Mouse (Mus musculus): ENCODE results near the gene Lrpprc. TPM values are rescaled to one million over a fixed set of nuclear protein-coding genes. Genes with fewer than 3 reads are reported as not detected.

Gene Lrpprc
- polyA plus RNA-seq, 1 experiment from 2014 or later, result 74.4 TPM

DNA sequence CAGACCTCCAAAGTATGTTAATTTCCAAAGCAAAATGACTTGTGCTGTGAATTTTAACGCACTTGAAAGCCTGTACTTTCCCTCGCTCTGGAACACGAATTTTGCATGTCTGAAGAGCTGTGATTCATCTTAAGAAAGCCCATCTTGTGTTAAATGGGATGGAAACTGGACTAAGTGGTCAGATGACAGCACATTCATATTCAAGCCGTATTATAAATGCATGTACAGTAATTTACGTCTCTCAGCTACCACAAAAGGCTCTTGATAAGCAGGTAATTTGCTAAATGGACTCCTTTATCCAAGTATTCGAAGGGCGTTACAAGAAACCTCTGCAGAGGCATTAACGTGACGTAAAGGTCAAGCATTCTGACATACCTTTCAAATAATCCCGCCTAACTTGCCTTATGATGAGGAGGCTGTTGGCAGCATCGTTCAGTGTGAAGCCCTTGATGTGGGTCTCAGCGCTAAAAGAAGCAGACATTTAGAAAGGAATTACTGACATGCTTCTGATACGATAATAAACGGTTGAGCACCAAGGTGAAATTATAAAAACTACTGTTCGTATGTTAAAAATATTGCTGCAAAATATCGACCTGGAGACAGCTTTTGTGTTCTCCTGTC, 74.2 kb downstream of the Lrpprc start:
- no peak overlapping the region for H3K4me2 ChIP-seq (ENCODE audit: low read length)
- no peak overlapping the region for H3K9ac ChIP-seq (ENCODE audit: low read length)
- WGBS, result 72% methylated on average over 16 of the region's 16 CpGs

DNA sequence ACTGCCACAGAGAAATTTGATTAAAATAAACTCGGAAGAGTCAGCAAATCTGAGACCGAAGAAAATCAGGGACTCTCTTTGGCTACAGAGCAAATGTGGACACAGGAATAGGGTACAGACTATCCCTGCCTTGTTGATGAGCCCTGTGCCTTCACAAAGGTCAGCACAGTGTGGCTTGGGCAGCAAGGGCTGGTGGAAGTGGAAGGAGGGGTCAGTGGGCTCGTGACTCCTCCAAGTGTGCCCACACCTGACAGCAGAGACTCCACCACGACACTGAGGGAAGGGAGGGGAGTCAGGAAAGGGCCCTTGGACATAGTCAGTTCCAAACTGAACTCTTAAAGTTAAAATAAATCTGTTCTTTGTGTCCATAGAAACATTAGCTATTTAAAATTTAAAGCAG, 75.7 kb downstream of the Lrpprc start:
- 72% methylated on average over 4 of the region's 4 CpGs for WGBS
- Histone ChIP-seq H3K27ac (replicated peaks in 1 of 2; ENCODE audit: control insufficient read depth in 1 of 2, insufficient read depth in 1 of 2, low read depth in 2 of 2, low read length in 2 of 2) (no peak overlapping the region), H3K4me1 (ENCODE audit: control insufficient read depth in 2 of 2, insufficient read depth in 2 of 2, low read length in 2 of 2) (no peaks in the 10 kb centered on the region; a peak in 1 of 4 replicates)

More for the DNA sequence above, 74.2 kb downstream of the Lrpprc start:
- Histone ChIP-seq H3K4me1 (ENCODE audit: control insufficient read depth in 2 of 2, insufficient read depth in 2 of 2, low read length in 2 of 2) (no peaks in the 10 kb centered on the region; a peak in 1 of 4 replicates), H3K27me3 (ENCODE audit: control insufficient read depth, insufficient read depth, low read length) (no peaks in the 10 kb centered on the region), H3K9me3 (ENCODE audit: control insufficient read depth, low read length) (no peaks in the 10 kb centered on the region), H3K36me3 (ENCODE audit: control insufficient read depth, insufficient read depth, low read length) (peaks cover 47% of the 10 kb centered on the region), H3K4me3 (ENCODE audit: control insufficient read depth in 1 of 2, insufficient read depth in 1 of 2, low read depth in 1 of 2, low read length in 2 of 2) (no peak overlapping the region), H3K27ac (replicated peaks in 1 of 2; ENCODE audit: control insufficient read depth in 1 of 2, insufficient read depth in 1 of 2, low read depth in 2 of 2, low read length in 2 of 2) (no peak overlapping the region)
- ATAC-seq (ENCODE audit: insufficient number of reproducible peaks, insufficient read depth, low FRiP score, low read depth), result no peak

DNA sequence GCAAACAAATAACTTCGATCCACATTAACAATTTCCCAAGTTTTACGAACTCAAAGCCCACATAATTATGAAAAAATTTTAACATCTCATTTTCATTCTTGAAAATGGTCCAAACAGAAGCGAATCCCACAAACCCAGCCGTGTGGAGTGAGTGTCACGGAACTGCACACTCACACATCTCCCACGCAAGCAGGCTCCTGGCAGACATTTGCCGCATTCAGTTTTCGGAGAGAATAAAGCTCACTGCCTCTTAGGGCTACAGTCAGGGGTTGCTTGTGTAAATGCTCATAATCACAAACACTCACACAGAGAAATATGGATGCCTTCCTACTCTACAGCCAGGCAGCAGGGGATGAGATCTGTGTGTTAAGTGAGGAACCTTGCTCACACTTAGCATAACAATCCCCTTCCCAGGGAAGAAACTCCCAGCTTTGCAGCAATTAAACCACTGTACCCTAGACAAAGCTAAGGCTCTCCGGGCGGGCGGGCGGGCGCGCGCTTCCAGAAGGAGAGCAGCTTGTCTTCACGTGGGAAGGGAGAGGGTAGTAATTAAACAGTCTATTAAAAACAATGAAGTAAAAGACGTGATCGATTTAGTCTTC, 76.9 kb downstream of the Lrpprc start:
- H3K4me1 ChIP-seq (ENCODE audit: control insufficient read depth in 2 of 2, insufficient read depth in 2 of 2, low read length in 2 of 2), result no peaks in the 10 kb centered on the region; a peak in 1 of 4 replicates
- H3K4me2 ChIP-seq (ENCODE audit: low read length), result no peak overlapping the region
- no peak overlapping the region for H3K4me3 ChIP-seq (ENCODE audit: control insufficient read depth in 1 of 2, insufficient read depth in 1 of 2, low read depth in 1 of 2, low read length in 2 of 2)
- H3K27ac ChIP-seq (replicated peaks in 1 of 2; ENCODE audit: control insufficient read depth in 1 of 2, insufficient read depth in 1 of 2, low read depth in 2 of 2, low read length in 2 of 2), result no peak overlapping the region
- H3K27me3 ChIP-seq (ENCODE audit: control insufficient read depth, insufficient read depth, low read length), result no peaks in the 10 kb centered on the region
- WGBS, result 92% methylated on average over 18 of the region's 18 CpGs
- peaks cover 60% of the 10 kb centered on the region for H3K36me3 ChIP-seq (ENCODE audit: control insufficient read depth, insufficient read depth, low read length)
- no peak overlapping the region for H3K9ac ChIP-seq (ENCODE audit: low read length)
- no peaks in the 10 kb centered on the region for H3K9me3 ChIP-seq (ENCODE audit: control insufficient read depth, low read length)
- no peak for ATAC-seq (ENCODE audit: insufficient number of reproducible peaks, insufficient read depth, low FRiP score, low read depth)

More for the DNA sequence above, 75.7 kb downstream of the Lrpprc start:
- ATAC-seq (ENCODE audit: insufficient number of reproducible peaks, insufficient read depth, low FRiP score, low read depth), result no peak
- Histone ChIP-seq H3K4me3 (ENCODE audit: control insufficient read depth in 1 of 2, insufficient read depth in 1 of 2, low read depth in 1 of 2, low read length in 2 of 2) (no peak overlapping the region), H3K9me3 (ENCODE audit: control insufficient read depth, low read length) (no peaks in the 10 kb centered on the region), H3K4me2 (ENCODE audit: low read length) (no peak overlapping the region), H3K27me3 (ENCODE audit: control insufficient read depth, insufficient read depth, low read length) (no peaks in the 10 kb centered on the region), H3K36me3 (ENCODE audit: control insufficient read depth, insufficient read depth, low read length) (peaks cover 47% of the 10 kb centered on the region), H3K9ac (ENCODE audit: low read length) (no peak overlapping the region)

DNA sequence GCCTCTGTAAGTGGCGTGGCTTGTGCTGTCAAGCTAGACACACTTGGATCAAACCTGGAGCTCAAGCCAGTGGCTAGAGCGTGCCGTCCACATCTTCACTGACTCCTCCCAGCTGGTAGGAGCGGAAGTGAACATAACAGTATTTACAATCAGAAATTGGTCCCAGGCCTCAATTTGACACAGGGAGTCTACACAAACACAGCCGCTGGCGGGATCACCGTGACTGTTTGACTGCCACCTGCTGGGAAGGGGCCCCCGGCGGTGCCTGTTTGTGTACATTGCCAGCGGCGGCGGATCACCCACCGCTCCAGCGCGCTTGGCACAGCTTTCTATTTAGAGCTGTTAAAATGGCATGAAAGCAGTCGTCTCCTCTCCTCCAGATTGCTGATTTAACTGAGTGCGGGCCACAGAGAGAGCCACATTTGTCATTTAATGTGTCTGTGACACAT, 81.2 kb downstream of the Lrpprc start:
- no peak overlapping the region for H3K4me2 ChIP-seq (ENCODE audit: low read length)

DNA sequence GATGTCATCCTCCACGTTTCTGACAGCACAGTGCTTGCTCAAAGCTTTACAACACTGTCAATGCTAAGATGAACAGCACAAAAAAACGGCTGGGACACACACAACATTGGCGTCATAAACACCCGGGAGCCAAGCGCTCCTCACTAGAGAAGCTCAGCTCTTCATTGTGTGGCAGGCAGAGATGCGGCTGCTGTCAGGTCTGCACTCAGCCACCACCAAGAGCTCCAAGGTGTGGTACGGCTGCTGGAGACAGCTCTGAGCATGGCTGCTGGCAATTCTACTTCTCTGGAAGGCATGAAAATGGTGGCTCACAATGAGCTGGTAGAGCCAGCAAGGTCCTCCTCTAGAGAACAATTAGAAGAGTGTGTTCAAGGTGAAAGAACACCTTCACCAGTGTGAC, 81.8 kb downstream of the Lrpprc start:
- Histone ChIP-seq H3K4me3 (ENCODE audit: control insufficient read depth in 1 of 2, insufficient read depth in 1 of 2, low read depth in 1 of 2, low read length in 2 of 2) (no peak overlapping the region), H3K4me1 (ENCODE audit: control insufficient read depth in 2 of 2, insufficient read depth in 2 of 2, low read length in 2 of 2) (no peaks in the 10 kb centered on the region), H3K9ac (ENCODE audit: low read length) (no peak overlapping the region), H3K27ac (replicated peaks in 1 of 2; ENCODE audit: control insufficient read depth in 1 of 2, insufficient read depth in 1 of 2, low read depth in 2 of 2, low read length in 2 of 2) (no peak overlapping the region), H3K4me2 (ENCODE audit: low read length) (no peak overlapping the region), H3K9me3 (ENCODE audit: control insufficient read depth, low read length) (no peaks in the 10 kb centered on the region), H3K27me3 (ENCODE audit: control insufficient read depth, insufficient read depth, low read length) (no peaks in the 10 kb centered on the region), H3K36me3 (ENCODE audit: control insufficient read depth, insufficient read depth, low read length) (peaks cover 74% of the 10 kb centered on the region)
- 84% methylated on average over 7 of the region's 7 CpGs for WGBS
- no peak for ATAC-seq (ENCODE audit: insufficient number of reproducible peaks, insufficient read depth, low FRiP score, low read depth)

More for the DNA sequence above, 81.2 kb downstream of the Lrpprc start:
- no peak overlapping the region for H3K4me3 ChIP-seq (ENCODE audit: control insufficient read depth in 1 of 2, insufficient read depth in 1 of 2, low read depth in 1 of 2, low read length in 2 of 2)
- no peak overlapping the region for H3K9ac ChIP-seq (ENCODE audit: low read length)
- H3K27me3 ChIP-seq (ENCODE audit: control insufficient read depth, insufficient read depth, low read length), result no peaks in the 10 kb centered on the region
- ATAC-seq (ENCODE audit: insufficient number of reproducible peaks, insufficient read depth, low FRiP score, low read depth), result no peak
- no peaks in the 10 kb centered on the region for H3K4me1 ChIP-seq (ENCODE audit: control insufficient read depth in 2 of 2, insufficient read depth in 2 of 2, low read length in 2 of 2)
- WGBS, result 62% methylated on average over 17 of the region's 17 CpGs
- H3K36me3 ChIP-seq (ENCODE audit: control insufficient read depth, insufficient read depth, low read length), result peaks cover 73% of the 10 kb centered on the region
- H3K9me3 ChIP-seq (ENCODE audit: control insufficient read depth, low read length), result no peaks in the 10 kb centered on the region
- no peak overlapping the region for H3K27ac ChIP-seq (replicated peaks in 1 of 2; ENCODE audit: control insufficient read depth in 1 of 2, insufficient read depth in 1 of 2, low read depth in 2 of 2, low read length in 2 of 2)

DNA sequence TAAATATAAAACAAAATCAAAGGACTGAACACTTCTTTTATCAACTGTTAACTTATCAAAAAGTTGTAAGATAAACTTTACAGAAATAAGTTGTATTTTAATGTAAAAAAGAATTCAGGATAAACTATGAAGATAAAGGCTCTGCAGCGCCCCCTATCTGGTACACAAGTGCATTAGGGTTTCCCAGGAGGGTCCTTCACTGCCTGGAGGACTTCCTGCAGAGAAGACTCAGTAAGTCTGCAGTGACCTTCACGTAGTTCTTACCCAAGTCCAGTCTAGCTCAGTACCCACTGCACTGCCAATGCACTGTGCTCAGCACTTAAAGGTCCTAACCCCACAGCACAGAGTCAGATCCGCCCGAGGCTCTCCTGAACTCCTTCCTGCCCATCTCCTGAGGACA, 83.2 kb downstream of the Lrpprc start:
- H3K4me1 ChIP-seq (ENCODE audit: control insufficient read depth in 2 of 2, insufficient read depth in 2 of 2, low read length in 2 of 2), result no peaks in the 10 kb centered on the region
- 66% methylated on average over 4 of the region's 4 CpGs for WGBS
- ATAC-seq (ENCODE audit: insufficient number of reproducible peaks, insufficient read depth, low FRiP score, low read depth), result no peak
- peaks cover 67% of the 10 kb centered on the region for H3K36me3 ChIP-seq (ENCODE audit: control insufficient read depth, insufficient read depth, low read length)
- H3K9me3 ChIP-seq (ENCODE audit: control insufficient read depth, low read length), result no peaks in the 10 kb centered on the region
- no peaks in the 10 kb centered on the region for H3K27me3 ChIP-seq (ENCODE audit: control insufficient read depth, insufficient read depth, low read length)
- H3K4me2 ChIP-seq (ENCODE audit: low read length), result no peak overlapping the region
- H3K4me3 ChIP-seq (ENCODE audit: control insufficient read depth in 1 of 2, insufficient read depth in 1 of 2, low read depth in 1 of 2, low read length in 2 of 2), result no peak overlapping the region
- no peak overlapping the region for H3K9ac ChIP-seq (ENCODE audit: low read length)
- H3K27ac ChIP-seq (replicated peaks in 1 of 2; ENCODE audit: control insufficient read depth in 1 of 2, insufficient read depth in 1 of 2, low read depth in 2 of 2, low read length in 2 of 2), result no peak overlapping the region

DNA sequence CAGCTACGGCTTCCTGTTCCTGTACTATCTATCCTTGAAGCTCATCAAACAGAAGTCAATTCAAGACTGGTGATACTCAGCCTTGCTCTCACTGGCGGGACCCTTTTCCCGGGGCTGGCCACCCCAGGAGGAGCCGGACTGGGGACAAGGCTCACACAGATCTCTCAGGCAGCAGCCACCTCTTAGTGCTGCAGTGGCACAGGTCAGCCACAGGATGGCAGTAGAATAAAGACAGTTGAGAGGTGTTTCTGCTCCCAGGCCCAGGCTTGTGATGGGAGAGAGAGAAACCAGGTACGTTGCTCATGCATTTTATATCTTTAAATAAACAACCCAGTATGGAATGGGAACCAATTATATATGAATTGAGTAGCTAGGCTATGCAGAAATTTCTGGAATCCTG, 91.9 kb downstream of the Lrpprc start:
- Histone ChIP-seq H3K9ac (ENCODE audit: low read length) (no peak overlapping the region), H3K9me3 (ENCODE audit: control insufficient read depth, low read length) (no peaks in the 10 kb centered on the region), H3K4me2 (ENCODE audit: low read length) (no peak overlapping the region), H3K36me3 (ENCODE audit: control insufficient read depth, insufficient read depth, low read length) (0 out of 2 replicates have a peak, but pooled peaks cover 4% of the 10 kb centered on the region), H3K4me1 (ENCODE audit: control insufficient read depth in 2 of 2, insufficient read depth in 2 of 2, low read length in 2 of 2) (no peaks in the 10 kb centered on the region), H3K4me3 (ENCODE audit: control insufficient read depth in 1 of 2, insufficient read depth in 1 of 2, low read depth in 1 of 2, low read length in 2 of 2) (no peak overlapping the region), H3K27ac (replicated peaks in 1 of 2; ENCODE audit: control insufficient read depth in 1 of 2, insufficient read depth in 1 of 2, low read depth in 2 of 2, low read length in 2 of 2) (no peak overlapping the region), H3K27me3 (ENCODE audit: control insufficient read depth, insufficient read depth, low read length) (no peaks in the 10 kb centered on the region)
- ATAC-seq (ENCODE audit: insufficient number of reproducible peaks, insufficient read depth, low FRiP score, low read depth), result no peak
- WGBS, result 24% methylated on average over 5 of the region's 5 CpGs
